Mouse (Mus musculus) ES-E14 (cell line): ENCODE data around the gene Aox1.

ENCODE experiments used
- CHD2 ChIP-seq: IDR thresholded peaks from 2 replicates; pipeline ENCODE4 v1.6.1; 2014; ENCODE audit warnings: mild to moderate bottlenecking, low read depth, low read length, inconsistent platforms
- HCFC1 ChIP-seq: IDR thresholded peaks from 2 replicates; pipeline ENCODE4 v1.6.1; 2012; ENCODE audit warnings: low read length, inconsistent platforms, borderline replicate concordance; ENCODE audit not compliant: insufficient read depth

GRCm38 (mm10) chr1:58099119-58099518 is 69.4 kb downstream of the Aox1 start:
- TF ChIP-seq CHD2 (no peak), HCFC1 (no peak)
